Mouse (Mus musculus) embryonic facial prominence, embryonic 13.5 days (tissue): ENCODE results near the gene Bcas3. TPM values are rescaled to one million over a fixed set of nuclear protein-coding genes. Genes with fewer than 3 reads are reported as not detected.
A peak's percentile ranks its signal among the peaks of the same experiment; 100 is the strongest.

Experiments used
- ATAC-seq: fragments of 200-750 bp; cut with Nextera tagmentation; 2 replicates; pipeline ENCODE4 v1.8.0; 2017; ENCODE audit warnings: low read depth; ENCODE audit not compliant: insufficient number of reproducible peaks, insufficient read depth, low FRiP score, low TSS enrichment
- H3K27ac ChIP-seq: fragments of 300-500 bp; sonication (generic); 2 replicates; pipeline ENCODE4 v1.5.1; 2015; ENCODE audit warnings: moderate library complexity, mild to moderate bottlenecking, inconsistent platforms
- H3K27me3 ChIP-seq: fragments of 300-500 bp; sonication (generic); 2 replicates; pipeline ENCODE4 v1.6.1; 2015; ENCODE audit warnings: mild to moderate bottlenecking, inconsistent platforms
- H3K36me3 ChIP-seq: fragments of 300-500 bp; sonication (generic); 2 replicates; pipeline ENCODE4 v1.6.1; 2015; ENCODE audit warnings: mild to moderate bottlenecking, inconsistent platforms
- H3K4me1 ChIP-seq: fragments of 300-500 bp; sonication (generic); 2 replicates; pipeline ENCODE4 v1.6.1; 2015; ENCODE audit warnings: inconsistent platforms
- H3K4me2 ChIP-seq: fragments of 300-500 bp; sonication (generic); 2 replicates; pipeline ENCODE4 v1.6.1; 2015; ENCODE audit warnings: moderate library complexity, mild to moderate bottlenecking, inconsistent platforms
- H3K4me3 ChIP-seq: fragments of 300-500 bp; sonication (generic); 2 replicates; pipeline ENCODE4 v1.5.1; 2015; ENCODE audit warnings: mild to moderate bottlenecking, inconsistent platforms
- H3K9ac ChIP-seq: fragments of 300-500 bp; sonication (generic); 2 replicates; pipeline ENCODE4 v1.6.1; 2015; ENCODE audit warnings: mild to moderate bottlenecking, inconsistent platforms
- H3K9me3 ChIP-seq: fragments of 300-500 bp; sonication (generic); 2 replicates; pipeline ENCODE4 v1.6.1; 2016; ENCODE audit warnings: inconsistent platforms
- WGBS: fragments of 180-500 bp; shearing (Covaris S2); methylation state at CpG from one replicate; pipeline ENCODE4 v1.1.7; 2015; ENCODE audit warnings: mixed read lengths; 5-methylcytosine and 5-hydroxymethylcytosine counted together
- polyA plus RNA-seq: library from polyadenylated mRNA; unstranded; fragments of >200 nt; fragmentation: Nextera tagmentation; extraction: Ambion mirVana; gene quantifications from 2 replicates; pipeline ENCODE4 v1.2.1, GENCODE M21; 2015

Bcas3 gene
- polyA plus RNA-seq, 1 experiment from 2014 or later: 33.1 TPM

DNA sequence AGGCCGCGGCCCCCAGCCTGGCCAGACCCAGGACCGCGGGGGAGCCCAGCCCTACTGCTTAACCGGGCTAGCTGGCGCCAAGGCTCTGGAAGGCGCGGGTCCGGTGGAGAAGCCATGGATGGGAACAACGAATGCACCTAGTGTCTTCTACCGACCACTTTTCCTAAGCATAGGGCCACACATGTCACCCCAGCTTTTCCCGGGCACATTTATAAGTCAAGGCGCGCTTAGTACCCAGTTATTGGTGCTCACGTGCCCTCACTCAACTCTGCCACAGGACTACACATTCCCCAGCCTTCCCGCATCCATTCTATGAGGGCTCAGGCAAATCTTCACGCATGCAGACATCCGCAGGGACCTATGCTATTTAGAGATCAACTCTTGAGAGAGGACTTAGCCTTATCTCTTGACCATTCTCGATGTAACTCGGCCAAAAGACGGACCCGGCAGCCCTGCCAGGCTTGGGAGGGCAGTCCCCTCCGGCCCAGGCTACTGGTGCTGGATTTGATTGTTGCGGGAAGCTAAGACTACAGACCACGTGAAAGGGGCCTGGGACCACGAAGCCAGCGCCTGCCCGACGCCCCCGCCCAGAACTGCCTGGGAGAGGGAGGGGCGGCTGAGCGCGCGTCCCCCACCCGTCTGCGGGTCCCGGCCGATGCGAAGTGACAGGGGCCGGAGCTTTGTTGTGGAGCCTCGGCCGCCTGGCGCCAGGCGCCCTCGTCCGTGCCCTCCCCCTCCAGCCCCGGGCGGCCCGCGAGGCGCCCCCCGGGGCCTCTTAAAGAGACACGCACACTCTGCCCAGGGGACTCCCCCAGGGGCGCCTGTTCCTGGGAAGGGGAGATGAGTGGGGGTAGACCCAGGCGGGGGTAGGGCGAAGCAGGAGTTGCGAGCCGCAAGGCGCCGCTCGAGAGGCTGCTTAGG, 476.8 kb downstream of the Bcas3 start:
- H3K9me3 ChIP-seq: no peaks in the 10 kb centered on the region
- peak overlapping the region; percentile 99 for H3K27ac ChIP-seq
- peak overlapping the region; percentile 86 for H3K4me2 ChIP-seq
- peak overlapping the region; percentile 88 for H3K4me3 ChIP-seq
- no peaks in the 10 kb centered on the region for H3K36me3 ChIP-seq
- ATAC-seq: no peak; the same call in 1 of the 2 replicates
- peaks cover 49% of the 10 kb centered on the region for H3K4me1 ChIP-seq
- H3K9ac ChIP-seq: peak overlapping the region; percentile 100
- H3K27me3 ChIP-seq: peaks cover 46% of the 10 kb centered on the region
- WGBS: under 1% methylated on average over 60 of the region's 61 CpGs

GRCm38 (mm10) chr11:85830901-85831341, 478.0 kb downstream of the Bcas3 start:
- peak overlapping the region; percentile 100 for H3K9ac ChIP-seq

DNA sequence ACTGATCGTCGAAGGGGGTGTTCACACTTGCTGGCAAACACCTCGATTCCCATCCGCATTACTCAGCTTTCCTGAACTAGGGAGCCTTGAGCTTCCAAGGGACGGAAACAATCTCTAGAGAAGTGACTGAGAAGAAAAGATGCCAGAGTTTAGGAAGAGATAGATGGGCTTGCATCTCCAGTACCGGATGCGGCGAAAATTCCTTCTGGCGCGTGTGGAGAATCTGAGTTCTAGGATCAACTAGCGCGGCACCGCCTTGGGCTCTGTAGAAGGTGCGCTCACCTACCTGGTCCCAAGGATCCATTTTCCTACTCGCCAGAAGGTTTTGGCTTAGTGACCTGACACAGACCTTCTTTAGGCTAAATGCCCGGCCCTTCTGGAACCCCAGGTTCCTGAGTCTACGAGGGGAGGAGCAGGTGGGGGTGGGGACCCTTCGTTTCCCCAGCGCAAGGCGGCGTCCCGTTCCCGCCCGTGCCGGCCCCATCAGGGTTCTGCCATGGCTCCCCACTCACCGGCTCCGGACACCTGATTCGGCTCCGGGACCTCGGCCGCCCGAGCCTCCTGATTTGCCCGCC, 478.8 kb downstream of the Bcas3 start:
- Histone ChIP-seq H3K4me2 (peak overlapping the region; percentile 86), H3K4me3 (peak overlapping the region; percentile 88), H3K27me3 (peaks cover 47% of the 10 kb centered on the region), H3K9me3 (no peaks in the 10 kb centered on the region), H3K9ac (peak overlapping the region; percentile 100), H3K27ac (peak overlapping the region; percentile 99), H3K36me3 (peaks cover 10% of the 10 kb centered on the region; the same call in 1 of the 2 replicates), H3K4me1 (peaks cover 50% of the 10 kb centered on the region)
- WGBS: under 1% methylated on average over 33 of the region's 33 CpGs
- 0 out of 2 replicates have a peak, but pooled peaks have one; percentile 5 for ATAC-seq

More at GRCm38 (mm10) chr11:85830901-85831341, 478.0 kb downstream of the Bcas3 start:
- Histone ChIP-seq H3K27ac (peak overlapping the region; percentile 99), H3K4me2 (peak overlapping the region; percentile 86), H3K27me3 (peaks cover 47% of the 10 kb centered on the region), H3K4me1 (peaks cover 49% of the 10 kb centered on the region), H3K4me3 (peak overlapping the region; percentile 88), H3K9me3 (no peaks in the 10 kb centered on the region), H3K36me3 (peaks cover 6% of the 10 kb centered on the region; the same call in 1 of the 2 replicates)
- no peak for ATAC-seq
- 2% methylated on average over 17 of the region's 17 CpGs for WGBS

DNA sequence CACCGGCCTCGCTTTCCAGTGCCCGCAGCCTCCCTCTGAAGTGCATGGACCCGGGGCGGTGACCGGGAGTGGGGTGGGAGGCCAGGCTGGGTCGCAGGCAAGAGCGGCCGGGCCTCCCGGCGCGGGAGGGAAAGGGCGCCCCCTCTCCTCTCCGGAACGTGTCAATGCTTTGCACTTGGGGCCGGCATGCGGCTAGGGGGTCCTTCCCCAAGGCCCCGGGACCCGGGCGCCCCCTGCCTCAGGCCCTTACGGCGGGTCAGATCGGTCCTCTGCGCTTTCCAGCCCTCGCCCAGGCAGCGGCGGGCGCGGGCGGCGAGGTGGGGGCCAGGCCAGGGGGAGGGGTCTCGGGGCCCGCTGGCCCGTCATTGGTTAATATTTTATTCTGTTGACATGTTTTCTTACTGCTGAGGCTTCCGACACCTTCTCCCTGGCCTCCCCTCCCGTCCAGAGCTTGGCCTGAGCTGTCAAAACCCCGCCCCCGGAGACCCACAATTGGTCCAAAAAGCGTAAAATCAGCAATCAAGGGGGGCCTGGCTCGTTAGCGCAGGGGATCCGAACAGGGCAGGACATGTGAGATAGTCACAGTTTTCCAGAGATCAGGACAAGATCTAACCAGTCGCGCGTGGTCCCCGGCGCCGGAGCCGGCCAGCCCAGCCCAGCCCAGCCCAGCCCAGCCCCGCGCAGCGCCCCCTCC, 479.4 kb downstream of the Bcas3 start, which contains the start of gene Tbx2:
Gene Tbx2, plus strand, starts transcription at position 321 of the 694 bp plus-strand sequence.
- Histone ChIP-seq H3K27ac (peak within 1 kb of the TSS; percentile 99), H3K4me2 (peak within 1 kb of the TSS; percentile 86), H3K4me3 (peak within 1 kb of the TSS; percentile 88), H3K9me3 (no peaks in the 10 kb centered on the region), H3K4me1 (peaks cover 49% of the 10 kb centered on the region), H3K27me3 (peaks cover 42% of the 10 kb centered on the region), H3K9ac (peak within 1 kb of the TSS; percentile 100), H3K36me3 (peaks cover 15% of the 10 kb centered on the region)
- WGBS: under 1% methylated on average over 46 of the region's 52 CpGs
- peak; percentile 82 for ATAC-seq

DNA sequence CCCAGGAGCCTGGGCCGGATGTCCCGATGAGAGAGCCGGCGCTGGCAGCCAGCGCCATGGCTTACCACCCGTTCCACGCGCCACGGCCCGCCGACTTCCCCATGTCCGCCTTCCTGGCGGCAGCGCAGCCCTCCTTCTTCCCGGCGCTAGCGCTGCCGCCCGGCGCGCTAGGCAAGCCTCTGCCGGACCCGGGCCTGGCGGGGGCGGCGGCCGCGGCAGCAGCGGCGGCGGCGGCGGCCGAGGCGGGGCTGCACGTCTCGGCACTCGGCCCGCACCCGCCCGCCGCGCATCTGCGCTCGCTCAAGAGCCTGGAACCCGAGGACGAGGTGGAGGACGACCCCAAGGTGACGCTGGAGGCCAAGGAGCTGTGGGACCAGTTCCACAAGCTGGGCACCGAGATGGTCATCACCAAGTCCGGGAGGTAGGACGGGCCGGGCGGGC, 480.1 kb downstream of the Bcas3 start:
- H3K4me3 ChIP-seq: peak overlapping the region; percentile 88
- no peaks in the 10 kb centered on the region for H3K9me3 ChIP-seq
- H3K4me1 ChIP-seq: peaks cover 43% of the 10 kb centered on the region
- peaks cover 39% of the 10 kb centered on the region for H3K27me3 ChIP-seq
- H3K27ac ChIP-seq: peak overlapping the region; percentile 99
- H3K9ac ChIP-seq: peak overlapping the region; percentile 100
- under 1% methylated on average over 51 of the region's 54 CpGs for WGBS
- H3K4me2 ChIP-seq: peak overlapping the region; percentile 86
- no peak for ATAC-seq
- peaks cover 22% of the 10 kb centered on the region for H3K36me3 ChIP-seq

DNA sequence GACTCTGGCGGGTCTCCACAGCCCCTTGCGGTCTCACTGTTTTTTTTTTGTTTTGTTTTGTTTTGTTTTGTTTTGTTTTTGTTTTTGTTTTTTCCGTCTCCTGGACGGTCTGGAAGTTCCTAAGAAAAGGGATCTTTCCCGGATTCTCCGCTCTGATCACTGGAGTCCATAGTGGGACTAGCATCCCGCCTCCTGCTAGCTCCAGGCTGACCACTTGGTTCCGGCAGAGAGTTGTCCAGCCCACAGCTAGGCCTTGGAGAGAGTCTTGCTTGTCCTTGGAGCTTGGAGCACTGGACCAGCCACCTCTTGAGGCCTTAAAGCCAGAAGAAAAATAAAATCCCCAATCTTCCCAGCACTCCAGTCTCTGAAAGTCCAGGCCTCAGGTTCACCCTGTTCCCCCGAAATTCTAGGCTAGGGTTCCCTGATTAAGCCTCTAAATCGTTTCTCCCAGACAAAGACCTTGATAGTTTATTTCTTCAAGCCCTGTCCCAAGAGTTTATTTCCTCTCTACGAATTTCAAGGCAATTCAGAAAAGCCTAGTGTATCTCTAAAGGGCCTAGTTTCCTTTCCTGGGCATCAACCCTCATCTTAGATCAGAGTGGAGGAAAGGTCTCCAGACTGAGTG, 480.9 kb downstream of the Bcas3 start:
- H3K4me2 ChIP-seq: peak overlapping the region; percentile 86
- H3K9me3 ChIP-seq: no peaks in the 10 kb centered on the region
- H3K27me3 ChIP-seq: peaks cover 36% of the 10 kb centered on the region
- peak overlapping the region; percentile 100 for H3K9ac ChIP-seq
- H3K36me3 ChIP-seq: peaks cover 25% of the 10 kb centered on the region
- peaks cover 41% of the 10 kb centered on the region for H3K4me1 ChIP-seq
- H3K27ac ChIP-seq: peak overlapping the region; percentile 99
- WGBS: 3% methylated on average over 11 of the region's 11 CpGs
- peak overlapping the region; percentile 88 for H3K4me3 ChIP-seq
- ATAC-seq: no peak

DNA sequence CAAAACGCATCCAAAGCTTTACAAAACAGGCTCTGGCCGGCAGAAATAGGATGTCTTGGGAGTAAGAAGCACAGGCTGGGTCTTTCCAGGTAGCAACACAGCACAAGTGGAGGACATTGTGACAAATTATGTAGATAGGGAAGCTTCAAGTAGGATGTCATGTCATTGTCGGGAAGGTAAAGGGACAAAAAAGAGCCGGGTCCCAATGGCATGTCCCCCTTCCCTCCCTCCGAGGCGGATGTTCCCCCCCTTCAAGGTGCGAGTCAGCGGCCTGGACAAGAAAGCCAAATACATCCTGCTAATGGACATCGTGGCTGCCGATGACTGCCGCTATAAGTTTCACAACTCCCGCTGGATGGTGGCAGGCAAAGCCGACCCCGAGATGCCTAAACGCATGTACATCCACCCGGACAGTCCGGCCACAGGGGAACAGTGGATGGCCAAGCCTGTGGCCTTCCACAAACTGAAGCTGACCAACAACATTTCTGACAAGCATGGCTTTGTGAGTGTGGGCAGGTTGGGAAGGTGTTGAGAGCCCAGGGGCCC, 481.5 kb downstream of the Bcas3 start:
- Histone ChIP-seq H3K4me3 (peak overlapping the region; percentile 88), H3K36me3 (peaks cover 27% of the 10 kb centered on the region), H3K9ac (peak overlapping the region; percentile 100), H3K4me2 (peak overlapping the region; percentile 86), H3K9me3 (no peaks in the 10 kb centered on the region), H3K27me3 (peaks cover 33% of the 10 kb centered on the region), H3K4me1 (peaks cover 37% of the 10 kb centered on the region), H3K27ac (peak overlapping the region; percentile 99)
- ATAC-seq: no peak
- 2% methylated on average over 17 of the region's 17 CpGs for WGBS

GRCm38 (mm10) chr11:85835001-85835752, 482.2 kb downstream of the Bcas3 start:
- Histone ChIP-seq H3K4me3 (peak overlapping the region; percentile 88), H3K36me3 (peaks cover 34% of the 10 kb centered on the region), H3K9me3 (no peaks in the 10 kb centered on the region), H3K4me1 (peaks cover 37% of the 10 kb centered on the region), H3K27ac (peak overlapping the region; percentile 99), H3K9ac (peak overlapping the region; percentile 100), H3K27me3 (peaks cover 34% of the 10 kb centered on the region), H3K4me2 (peak overlapping the region; percentile 86)
- no peak for ATAC-seq
- WGBS: 3% methylated on average over 9 of the region's 9 CpGs

GRCm38 (mm10) chr11:85835753-85836522, 483.0 kb downstream of the Bcas3 start:
- Histone ChIP-seq H3K36me3 (peaks cover 42% of the 10 kb centered on the region), H3K27ac (peak overlapping the region; percentile 99), H3K9ac (peak overlapping the region; percentile 100), H3K27me3 (peaks cover 42% of the 10 kb centered on the region), H3K4me1 (peaks cover 38% of the 10 kb centered on the region), H3K4me2 (peak overlapping the region; percentile 86), H3K4me3 (peak overlapping the region; percentile 88), H3K9me3 (no peaks in the 10 kb centered on the region)
- ATAC-seq: no peak
- 5% methylated on average over 16 of the region's 16 CpGs for WGBS
